Mouse (Mus musculus) common myeloid progenitor, adult 5-6 weeks (primary cell): ENCODE results near the gene Ccnjl. TPM values are rescaled to one million over a fixed set of nuclear protein-coding genes. Genes with fewer than 3 reads are reported as not detected.

Source experiments
- ATAC-seq: replicated peaks from 2 replicates; pipeline ENCODE4 v1.8.0; 2016; ENCODE audit warnings: low read depth, mild to moderate bottlenecking, moderate TSS enrichment, inconsistent platforms; ENCODE audit not compliant: poor library complexity, severe bottlenecking
- total RNA-seq: library from RNA; stranded (forward); fragments of 200-1000, 187-1606 nt; gene quantifications from 2 replicates; pipeline ENCODE4 v1.2.3, GENCODE M21; 2017

Gene Ccnjl
- 0.69 TPM in 1 of 2 replicates, not detected in the other for total RNA-seq

- peak; percentile 54 for ATAC-seq
Observed at GRCm38 (mm10) chr11:43528683-43529499, at the start of gene Ccnjl. TSS of gene Ccnjl (plus strand) at chr11:43528784.

- no peak for ATAC-seq
Observed at GRCm38 (mm10) chr11:43479376-43479775, 49.2 kb upstream of the Ccnjl start.

DNA sequence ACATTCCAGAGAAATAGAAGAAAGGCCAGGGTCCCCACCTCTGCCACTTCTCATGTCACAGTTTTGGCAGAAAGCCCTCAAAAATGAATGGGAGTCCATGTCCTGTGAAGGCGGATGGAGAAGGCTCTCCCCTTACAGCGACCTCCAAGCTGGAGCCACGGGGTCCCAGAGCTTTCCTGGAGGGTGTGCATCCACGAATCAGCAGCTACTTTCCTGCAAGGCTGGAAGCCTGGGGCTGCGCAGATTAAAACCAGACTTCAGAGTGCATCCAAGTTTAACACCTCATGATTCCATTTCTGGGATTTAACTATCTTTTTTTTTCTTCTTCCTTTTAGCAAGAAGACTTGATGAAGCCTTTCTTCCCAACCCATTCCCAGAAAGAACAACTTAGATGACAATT is 48.0 kb upstream of the Ccnjl start:
- no peak for ATAC-seq

- no peak for ATAC-seq
Observed at GRCm38 (mm10) chr11:43481672-43482522, 46.7 kb upstream of the Ccnjl start.

DNA sequence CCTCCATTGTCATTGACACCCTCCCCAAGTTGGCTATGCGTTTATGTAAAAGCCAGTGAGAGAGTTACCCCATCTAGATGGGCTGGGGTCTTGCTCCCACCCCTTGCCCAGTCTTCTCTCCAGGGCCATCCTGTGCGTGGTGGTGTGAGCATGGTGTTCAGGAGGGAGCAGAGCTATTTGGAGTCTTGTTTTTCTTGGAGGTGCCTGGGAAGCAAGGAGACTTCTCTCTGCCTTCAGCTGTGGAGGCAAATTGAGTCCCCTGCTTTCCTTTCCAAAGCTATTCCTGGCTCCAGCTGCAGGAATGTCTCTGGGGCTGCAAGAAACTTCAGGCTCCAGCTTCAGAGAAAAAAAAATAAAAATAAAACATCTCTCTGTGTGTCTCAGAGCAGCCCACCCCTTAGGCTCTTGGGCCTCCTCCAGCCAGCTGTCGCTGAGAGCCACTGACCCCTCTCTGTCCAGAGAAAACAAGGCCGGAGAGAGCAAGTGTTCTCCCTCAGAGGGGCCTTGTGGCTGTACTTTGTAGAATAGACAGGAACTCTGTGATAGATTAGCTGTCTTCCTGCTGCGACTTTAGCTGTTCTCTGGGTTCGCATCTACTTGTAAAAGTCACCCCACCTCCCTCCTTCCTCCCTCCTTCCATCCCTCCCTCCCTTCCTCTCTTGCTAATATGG is 45.3 kb upstream of the Ccnjl start:
- no peak for ATAC-seq

DNA sequence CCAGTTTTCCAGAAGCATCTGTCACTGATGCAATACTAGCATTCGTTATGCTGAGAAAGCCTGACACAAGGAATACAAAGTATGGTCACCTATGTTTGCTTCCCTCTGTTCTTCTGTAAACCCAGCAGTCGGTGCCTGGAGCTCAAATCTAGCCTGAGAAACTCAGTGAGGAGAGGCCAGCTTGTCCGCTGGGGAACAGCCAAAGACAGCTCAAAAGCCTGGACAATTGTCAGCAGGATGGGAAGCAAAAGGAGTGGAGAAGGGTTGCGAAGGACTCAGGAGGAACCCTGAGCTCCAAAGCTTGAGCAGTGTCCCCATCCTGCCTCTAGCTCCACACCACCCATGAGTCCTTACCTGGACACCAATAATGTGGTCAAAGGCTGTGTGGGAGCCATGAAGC is 44.5 kb upstream of the Ccnjl start:
- no peak for ATAC-seq

DNA sequence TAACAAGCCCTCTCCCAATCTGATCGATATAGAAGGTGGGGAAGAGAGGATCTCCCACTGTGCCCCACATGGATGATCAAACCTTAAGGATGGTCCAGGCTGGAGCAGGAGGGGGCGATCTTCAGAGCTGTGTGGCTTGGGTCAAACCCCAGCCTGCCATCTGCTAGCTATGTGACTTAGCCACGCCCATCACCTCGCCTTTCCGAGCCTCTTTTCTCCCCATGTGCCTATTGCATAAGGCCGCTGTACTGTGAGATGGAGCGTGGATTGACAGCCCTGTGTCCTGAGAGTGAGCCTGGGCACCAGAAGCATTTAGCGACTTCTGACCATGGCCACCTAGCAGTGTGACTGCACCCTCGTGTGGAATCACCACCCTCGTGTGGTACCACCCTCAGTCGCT is 43.9 kb upstream of the Ccnjl start:
- ATAC-seq = no peak

DNA sequence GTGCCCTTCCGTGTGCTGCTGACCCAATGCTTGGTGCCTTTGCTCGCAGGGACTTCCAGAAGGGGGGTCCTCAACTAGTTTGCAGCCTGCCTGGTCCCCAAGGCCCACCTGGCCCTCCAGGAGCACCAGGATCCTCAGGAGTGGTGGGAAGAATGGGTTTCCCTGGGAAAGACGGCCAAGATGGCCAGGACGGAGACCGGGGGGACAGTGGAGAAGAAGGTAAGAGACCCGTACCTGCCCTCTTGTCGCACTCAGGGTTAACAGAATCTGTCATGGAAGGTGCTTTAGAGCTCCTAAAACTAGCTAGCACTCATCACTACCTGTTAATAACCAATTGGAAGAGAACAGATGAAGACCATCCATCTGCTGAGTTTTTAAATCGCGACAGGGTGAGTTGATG is 42.7 kb upstream of the Ccnjl start:
- ATAC-seq = no peak

GRCm38 (mm10) chr11:43492663-43493062 is 35.9 kb upstream of the Ccnjl start:
- ATAC-seq = peak; percentile 82

DNA sequence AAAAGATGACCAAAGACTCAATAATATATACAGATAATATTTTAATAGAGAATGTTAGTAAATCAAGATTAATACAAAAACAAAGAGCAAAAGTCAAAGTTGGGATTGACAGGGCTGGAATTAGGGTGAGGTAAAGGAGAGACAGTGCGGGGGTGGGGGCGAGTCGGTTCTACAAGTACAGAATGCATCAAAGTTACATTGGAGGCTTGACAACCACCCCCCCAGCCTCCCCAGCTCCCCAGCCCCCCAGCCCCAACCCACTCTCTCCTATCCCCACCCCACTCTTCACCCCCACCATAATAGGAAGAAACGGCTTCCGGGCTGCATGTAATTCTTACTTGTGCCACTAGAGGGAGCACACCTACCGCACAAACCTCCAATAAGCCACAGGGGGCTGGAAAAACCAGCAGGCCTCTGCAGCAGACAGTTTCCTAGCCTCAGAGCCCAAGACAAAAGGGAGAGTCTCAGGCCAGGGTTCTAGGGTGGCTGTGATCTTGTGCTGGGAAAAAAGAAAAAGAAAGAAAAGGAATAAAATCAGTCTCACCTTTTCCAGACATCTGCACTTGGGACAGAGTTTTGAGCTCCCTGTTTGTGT is 34.7 kb upstream of the Ccnjl start:
- peak; percentile 70 for ATAC-seq

DNA sequence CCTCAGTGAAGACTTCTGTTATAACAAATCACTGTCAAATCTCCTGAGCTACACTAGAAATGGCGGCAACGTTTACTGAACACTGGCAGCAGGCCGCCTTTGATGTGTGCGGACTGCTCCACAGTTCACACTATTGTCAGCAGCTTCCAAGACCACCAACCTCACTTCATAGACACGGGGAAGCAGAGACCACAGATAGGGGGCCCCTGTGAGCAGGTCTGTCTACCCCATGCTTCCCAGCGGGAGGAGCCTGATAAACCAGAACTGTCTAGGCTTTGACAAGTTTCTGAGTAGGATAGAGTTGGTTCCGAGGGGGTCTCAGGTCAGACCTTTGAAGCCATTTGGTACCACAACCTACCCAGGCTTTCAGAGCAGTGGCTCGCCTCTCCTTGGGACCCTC is 33.5 kb upstream of the Ccnjl start:
- ATAC-seq = no peak

DNA sequence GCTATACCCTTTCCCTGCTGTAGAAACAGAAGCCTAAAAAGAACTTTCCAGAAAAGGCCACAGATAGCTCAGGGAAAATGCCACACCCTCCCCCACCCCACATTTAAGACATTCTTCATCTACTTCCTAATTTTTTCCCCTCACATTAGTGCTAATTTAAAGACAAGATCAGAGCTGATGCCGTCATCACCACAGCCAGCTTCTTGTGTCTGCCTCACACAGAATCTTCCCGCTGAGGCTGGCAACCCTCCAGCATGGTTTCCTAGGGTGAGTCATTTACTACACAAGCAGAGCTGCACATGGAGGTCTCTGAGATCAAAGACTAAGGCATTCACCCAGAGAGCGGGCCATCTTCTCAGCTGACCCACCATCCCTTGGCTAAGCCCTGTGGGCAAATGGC is 33.1 kb upstream of the Ccnjl start:
- ATAC-seq = peak; percentile 65

GRCm38 (mm10) chr11:43501256-43501655 is 27.3 kb upstream of the Ccnjl start:
- no peak for ATAC-seq

- ATAC-seq = no peak
Observed at GRCm38 (mm10) chr11:43505188-43505587, 23.4 kb upstream of the Ccnjl start.

- ATAC-seq = no peak
Observed at GRCm38 (mm10) chr11:43507976-43508375, 20.6 kb upstream of the Ccnjl start.

GRCm38 (mm10) chr11:43509878-43510277 is 18.7 kb upstream of the Ccnjl start:
- ATAC-seq = no peak

GRCm38 (mm10) chr11:43512661-43513190 is 15.9 kb upstream of the Ccnjl start:
- no peak for ATAC-seq

DNA sequence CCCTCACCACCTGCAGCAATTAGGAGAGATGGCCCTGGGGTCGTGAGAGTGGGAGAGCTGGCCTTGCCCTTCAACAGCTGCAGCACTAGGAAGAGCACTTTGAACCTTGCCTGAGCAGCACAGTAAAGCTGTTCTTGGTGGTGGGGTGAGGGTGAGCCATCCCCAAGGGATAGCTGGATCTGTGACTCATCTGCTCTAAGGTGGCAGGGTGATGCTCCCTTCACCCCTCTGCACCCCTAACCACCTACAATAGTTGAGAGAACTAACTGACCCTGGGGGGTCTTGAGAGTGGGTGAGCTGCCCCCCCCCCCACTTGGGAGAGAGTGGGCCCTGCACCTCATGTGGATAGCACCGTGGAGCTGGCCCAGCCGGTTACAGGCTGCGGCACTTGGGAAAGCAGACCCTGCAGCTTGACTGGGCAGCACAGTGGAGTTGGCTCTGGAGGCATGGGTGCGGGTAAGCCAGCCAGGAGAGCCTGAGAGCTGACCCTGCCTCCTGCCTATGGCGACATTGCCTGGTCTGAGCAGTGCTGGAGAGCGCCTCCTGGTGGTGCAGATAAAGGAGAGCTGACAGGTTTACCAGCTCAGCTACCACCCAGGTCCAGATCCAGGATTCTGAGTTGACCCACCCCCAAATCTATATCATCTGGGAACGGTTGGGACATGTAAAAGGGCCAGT is 12.1 kb upstream of the Ccnjl start:
- peak; percentile 85 for ATAC-seq

DNA sequence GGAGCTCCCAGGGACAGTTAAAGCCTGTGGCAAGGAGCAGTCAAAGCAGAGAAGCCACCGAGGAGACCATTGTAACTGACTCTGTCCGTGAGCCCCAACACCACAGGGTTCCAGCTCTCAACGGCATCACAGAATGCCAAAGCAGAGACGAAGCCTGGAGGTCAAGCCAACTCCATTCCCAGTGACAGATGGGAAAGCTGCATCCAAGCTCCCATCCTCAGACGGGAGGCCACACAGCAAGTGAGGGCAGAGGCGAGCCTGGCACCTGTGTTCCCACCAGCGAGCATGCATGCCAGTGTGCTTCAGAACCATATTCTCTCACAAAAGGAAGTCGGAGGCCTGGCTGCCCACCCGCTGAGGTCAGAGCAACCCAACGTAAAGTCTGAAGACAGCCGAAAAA is 10.9 kb upstream of the Ccnjl start:
- no peak for ATAC-seq

GRCm38 (mm10) chr11:43518086-43518485 is 10.5 kb upstream of the Ccnjl start:
- ATAC-seq = no peak
